Mouse (Mus musculus) cerebellum, adult 2 months (tissue): ENCODE measurements at regions not wholly inside any gene's neighbourhood (a gene's known extent, or its start where the extent isn't known, plus 50 kb on each side); places are given as distances from the start of the nearest gene placed in this dataset.

ENCODE experiments used
- DNase-seq, 2 experiments: peaks; one replicate each; pipeline ENCODE4 v3.0.0; 2021
- H3K27ac ChIP-seq: fragments of 200-500 bp; 2 replicates; pipeline ENCODE4 v1.5.1; 2012; ENCODE audit warnings: low read length, control low read depth, inconsistent platforms; ENCODE audit not compliant: insufficient read depth
- H3K27me3 ChIP-seq: fragments of 200-500 bp; 2 replicates; pipeline ENCODE4 v1.6.1; 2012; ENCODE audit warnings: inconsistent platforms, mild to moderate bottlenecking, low read length, moderate library complexity; ENCODE audit not compliant: control insufficient read depth, insufficient read depth
- H3K4me1 ChIP-seq: fragments of 200-500 bp; 2 replicates; pipeline ENCODE4 v1.6.1; 2011; ENCODE audit warnings: low read length; ENCODE audit not compliant: control insufficient read depth, insufficient read depth
- H3K4me3 ChIP-seq: fragments of 200-500 bp; replicated peaks from 2 replicates; pipeline ENCODE3; 2011; ENCODE audit warnings: mild to moderate bottlenecking, low read depth, low read length, control low read depth; ENCODE audit not compliant: insufficient read depth
- CTCF ChIP-seq: fragments of 200-500 bp; IDR thresholded peaks from 2 replicates; pipeline ENCODE4 v1.5.1; 2011; ENCODE audit warnings: low read depth, mild to moderate bottlenecking, control low read depth, low read length, moderate library complexity, borderline replicate concordance; ENCODE audit not compliant: insufficient read depth
- POLR2A ChIP-seq: fragments of 200-500 bp; IDR thresholded peaks from 2 replicates; pipeline ENCODE4 v1.6.1; 2011; ENCODE audit warnings: low read length, control low read depth, borderline replicate concordance; ENCODE audit not compliant: insufficient read depth
- WGBS: fragments of 180-500 bp; shearing (Covaris S2); methylation state at CpG from one replicate; pipeline ENCODE4 v1.1.7; 2018; 5-methylcytosine and 5-hydroxymethylcytosine counted together

GRCm38 (mm10) chr3:29834884-29835283, 712.9 kb downstream of the Mecom start:
- WGBS, result 16% methylated on average over 2 of the region's 2 CpGs
- no peak overlapping the region for H3K27ac ChIP-seq
- H3K27me3 ChIP-seq, result no peaks in the 10 kb centered on the region
- H3K4me1 ChIP-seq, result no peaks in the 10 kb centered on the region
- no peak for TF ChIP-seq POLR2A
- no peak for TF ChIP-seq CTCF
- H3K4me3 ChIP-seq, result no peak overlapping the region
- no peak for DNase-seq

- no peaks in the 10 kb centered on the region for H3K27me3 ChIP-seq
- WGBS, result 79% methylated on average over 1 of the region's 1 CpGs
- DNase-seq, result no peak
These were observed 716.5 kb downstream of the Mecom start for GRCm38 (mm10) chr3:29831346-29831745.

GRCm38 (mm10) chr3:29822622-29823370, 725.0 kb downstream of the Mecom start:
- WGBS, result 19% methylated on average over 10 of the region's 10 CpGs
- no peak for DNase-seq
- no peak for TF ChIP-seq CTCF
- TF ChIP-seq POLR2A, result no peak
- H3K4me1 ChIP-seq, result no peaks in the 10 kb centered on the region
- H3K27me3 ChIP-seq, result no peaks in the 10 kb centered on the region; the same call in 1 of the 2 replicates
- no peak overlapping the region for H3K27ac ChIP-seq
- H3K4me3 ChIP-seq, result no peak overlapping the region

More at GRCm38 (mm10) chr3:29831346-29831745, 716.5 kb downstream of the Mecom start:
- Histone ChIP-seq H3K27ac (no peak overlapping the region), H3K4me3 (no peak overlapping the region), H3K4me1 (no peaks in the 10 kb centered on the region)
- no peak for TF ChIP-seq CTCF
- no peak for TF ChIP-seq POLR2A

GRCm38 (mm10) chr3:29816964-29817363, 730.8 kb downstream of the Mecom start:
- 82% methylated on average over 4 of the region's 4 CpGs for WGBS
- no peaks in the 10 kb centered on the region; the same call in 1 of the 2 replicates for H3K27me3 ChIP-seq

GRCm38 (mm10) chr3:29813276-29813675, 731.5 kb downstream of the Egfem1 start:
- Histone ChIP-seq H3K27ac (no peak overlapping the region), H3K4me1 (no peaks in the 10 kb centered on the region), H3K4me3 (no peak overlapping the region), H3K27me3 (no peaks in the 10 kb centered on the region)
- DNase-seq, result no peak
- TF ChIP-seq CTCF (no peak), POLR2A (no peak)
- 60% methylated on average over 7 of the region's 7 CpGs for WGBS

More at GRCm38 (mm10) chr3:29816964-29817363, 730.8 kb downstream of the Mecom start:
- Histone ChIP-seq H3K4me3 (no peak overlapping the region), H3K27ac (no peak overlapping the region), H3K4me1 (no peaks in the 10 kb centered on the region)
- DNase-seq, result no peak
- no peak for TF ChIP-seq POLR2A
- no peak for TF ChIP-seq CTCF

GRCm38 (mm10) chr3:29812480-29813240, 730.8 kb downstream of the Egfem1 start:
- 46% methylated on average over 14 of the region's 14 CpGs for WGBS
- TF ChIP-seq CTCF (peak; percentile 20; the same call in 1 of the 2 replicates), POLR2A (no peak)
- no peak overlapping the region for H3K4me3 ChIP-seq
- no peaks in the 10 kb centered on the region for H3K27me3 ChIP-seq
- DNase-seq, result peak in 1 of 2 experiments; percentile 4
- no peaks in the 10 kb centered on the region for H3K4me1 ChIP-seq
- H3K27ac ChIP-seq, result no peak overlapping the region

- Histone ChIP-seq H3K4me3 (no peak overlapping the region), H3K4me1 (no peaks in the 10 kb centered on the region), H3K27me3 (no peaks in the 10 kb centered on the region), H3K27ac (no peak overlapping the region)
- TF ChIP-seq POLR2A (no peak), CTCF (no peak)
- no peak for DNase-seq
- WGBS, result 78% methylated on average over 2 of the region's 2 CpGs
These were observed 724.2 kb downstream of the Egfem1 start for GRCm38 (mm10) chr3:29806046-29806445.

GRCm38 (mm10) chr3:29803456-29803855, 721.6 kb downstream of the Egfem1 start:
- no peak overlapping the region for H3K4me3 ChIP-seq
- 36% methylated on average over 5 of the region's 5 CpGs for WGBS
- H3K27ac ChIP-seq, result no peak overlapping the region
- TF ChIP-seq POLR2A, result no peak
- no peak for TF ChIP-seq CTCF
- no peaks in the 10 kb centered on the region for H3K27me3 ChIP-seq
- H3K4me1 ChIP-seq, result no peaks in the 10 kb centered on the region
- DNase-seq, result no peak
